In genomic region chr17:45550253-45550652, GRCm38 (mm10) we compare ENCODE assay signal across 9 mouse cellular contexts. TPM values are rescaled to one million over a fixed set of nuclear protein-coding genes. Genes with fewer than 3 reads are reported as not detected.
A peak's percentile ranks its signal among the peaks of the same experiment; 100 is the strongest.
DNase-seq lines count a peak whose midpoint lies in the region; ATAC-seq and TF ChIP-seq lines count a peak whose summit lies in the region.
"Had no signal": no experiment of that assay in that cellular context is flagged by ENCODE, and none has a peak within 500 bp of the region (broad histone marks: within the 10 kb centered on the region; RNA-seq: fewer than 3 reads in every experiment).

No protein-coding gene starts in this region.

- no peaks in the 10 kb centered on the region for H3K36me3 ChIP-seq in lung, embryonic 16.5 days (ENCODE audit: control insufficient read depth, insufficient read depth, low read length)
- H3K36me3 ChIP-seq in intestine, embryonic 15.5 days, result no peaks in the 10 kb centered on the region
- peaks cover 6% of the 10 kb centered on the region for H3K36me3 ChIP-seq in neural tube, embryonic 15.5 days

- H3K27me3 ChIP-seq in cerebellum, adult 2 months (ENCODE audit: control insufficient read depth, insufficient read depth, low read length), result no peaks in the 10 kb centered on the region
- H3K27me3 ChIP-seq in lung, embryonic 16.5 days (ENCODE audit: control insufficient read depth, insufficient read depth, low read depth, low read length), result peaks cover 49% of the 10 kb centered on the region
- H3K27me3 ChIP-seq in intestine, embryonic 15.5 days (replicated peaks), result peaks cover 40% of the 10 kb centered on the region
- peaks cover 30% of the 10 kb centered on the region for H3K27me3 ChIP-seq in neural tube, embryonic 15.5 days (replicated peaks)

- no peak overlapping the region for H3K9ac ChIP-seq in lung, embryonic 16.5 days (ENCODE audit: low read length)
- no peak overlapping the region for H3K9ac ChIP-seq in intestine, embryonic 15.5 days
- H3K9ac ChIP-seq in neural tube, embryonic 15.5 days (replicated peaks), result no peak overlapping the region

- H3K4me3 ChIP-seq in cerebellum, adult 2 months (replicated peaks; ENCODE audit: insufficient read depth, low read depth, low read length), result peak overlapping the region; percentile 38
- no peak overlapping the region for H3K4me3 ChIP-seq in lung, embryonic 16.5 days (ENCODE audit: low read length)
- peak overlapping the region; percentile 70; the same call in 1 of the 2 replicates for H3K4me3 ChIP-seq in intestine, embryonic 15.5 days (replicated peaks)
- peak overlapping the region; percentile 81 for H3K4me3 ChIP-seq in neural tube, embryonic 15.5 days (replicated peaks)

- DNase-seq in cerebellum, adult 2 months, result peak in 1 of 2 experiments; percentile 54
- no peak for DNase-seq in cerebellum, adult 18-20 months
- no peak for DNase-seq in lung, adult 18-20 months
- DNase-seq in left cerebral cortex, adult 9 months (ENCODE audit: low spot score in 2 of 2), result no peak
- DNase-seq in layer of hippocampus, adult 8-10 months (ENCODE audit: low spot score in 2 of 2), result no peak
- DNase-seq: gastrocnemius, postnatal 14 days had no signal

- peak overlapping the region; percentile 100; the same call in 1 of the 2 replicates for H3K4me2 ChIP-seq in lung, embryonic 16.5 days (ENCODE audit: low read depth, low read length)
- peak overlapping the region; percentile 94 for H3K4me2 ChIP-seq in intestine, embryonic 15.5 days (replicated peaks)
- peak overlapping the region; percentile 72 for H3K4me2 ChIP-seq in neural tube, embryonic 15.5 days

- WGBS in cerebellum, adult 2 months, result 13% methylated on average over 5 of the region's 5 CpGs
- WGBS in lung, embryonic 16.5 days, result 8% methylated on average over 5 of the region's 5 CpGs
- WGBS in intestine, embryonic 15.5 days, result 12% methylated on average over 5 of the region's 5 CpGs
- WGBS in neural tube, embryonic 15.5 days, result 37% methylated on average over 5 of the region's 5 CpGs

- peak overlapping the region; percentile 74; the same call in 1 of the 2 replicates for H3K27ac ChIP-seq in cerebellum, adult 2 months (ENCODE audit: insufficient read depth, low read length)
- H3K27ac ChIP-seq in lung, embryonic 16.5 days (ENCODE audit: low read length), result no peak overlapping the region
- H3K27ac ChIP-seq in intestine, embryonic 15.5 days, result no peak overlapping the region
- peak overlapping the region; percentile 93; the same call in 1 of the 2 replicates for H3K27ac ChIP-seq in neural tube, embryonic 15.5 days (replicated peaks)

- no peaks in the 10 kb centered on the region for H3K9me3 ChIP-seq in lung, embryonic 16.5 days (ENCODE audit: control insufficient read depth, low read length)
- no peaks in the 10 kb centered on the region for H3K9me3 ChIP-seq in intestine, embryonic 15.5 days
- H3K9me3 ChIP-seq in neural tube, embryonic 15.5 days (replicated peaks), result no peaks in the 10 kb centered on the region

- H3K4me1 ChIP-seq in cerebellum, adult 2 months (ENCODE audit: control insufficient read depth, insufficient read depth, low read length), result peaks cover 29% of the 10 kb centered on the region
- H3K4me1 ChIP-seq in lung, embryonic 16.5 days (replicated peaks; ENCODE audit: control insufficient read depth, insufficient read depth, low read length), result peaks cover 19% of the 10 kb centered on the region
- H3K4me1 ChIP-seq in intestine, embryonic 15.5 days (replicated peaks), result peaks cover 9% of the 10 kb centered on the region
- H3K4me1 ChIP-seq in neural tube, embryonic 15.5 days, result peaks cover 36% of the 10 kb centered on the region

- no peak for TF ChIP-seq CTCF in cerebellum, adult 2 months (IDR thresholded peaks at IDR 0.05; ENCODE audit: borderline replicate concordance, insufficient read depth, low read depth, low read length)

- no peak for TF ChIP-seq POLR2A in cerebellum, adult 2 months (IDR thresholded peaks at IDR 0.05; ENCODE audit: borderline replicate concordance, insufficient read depth, low read length)

- no peak for ATAC-seq in lung, embryonic 16.5 days (ENCODE audit: low read depth)
- no peak for ATAC-seq in intestine, embryonic 15.5 days
- ATAC-seq in neural tube, embryonic 15.5 days (ENCODE audit: low FRiP score), result no peak

RNA-seq across cellular contexts. Expression of gene Tmem151b, which starts 0.8 kb away (rescaled TPM):
- polyA plus RNA-seq in cerebellum, adult 2 months (2012; rRNA removed), result 125 and 130 TPM in 2 replicates
- polyA plus RNA-seq in lung, embryonic 16.5 days (2015; fragmentation: Nextera tagmentation; extraction: Ambion mirVana), result 1.2 and 1.4 TPM in 2 replicates
- 2.5 and 2.7 TPM in 2 replicates for polyA plus RNA-seq in intestine, embryonic 15.5 days (2015; fragmentation: Nextera tagmentation; extraction: Ambion mirVana)
- polyA plus RNA-seq in neural tube, embryonic 15.5 days (2015; fragmentation: Nextera tagmentation; extraction: Ambion mirVana), result 21.2 and 25.6 TPM in 2 replicates
- total RNA-seq in layer of hippocampus, adult 8-10 months (2022), result 100 to 1,000 TPM in 3 of 4 experiments, 10 to 100 TPM in 1; 91.5 to 121 (median 111) TPM

RNA-seq across cellular contexts. Expression of gene Nfkbie, which starts 5.2 kb away (rescaled TPM):
- polyA plus RNA-seq in cerebellum, adult 2 months (2012; rRNA removed), result 12.5 and 13.5 TPM in 2 replicates
- polyA plus RNA-seq in lung, embryonic 16.5 days (2015; fragmentation: Nextera tagmentation; extraction: Ambion mirVana), result 3.1 and 3.5 TPM in 2 replicates
- 4.8 and 4.9 TPM in 2 replicates for polyA plus RNA-seq in intestine, embryonic 15.5 days (2015; fragmentation: Nextera tagmentation; extraction: Ambion mirVana)
- polyA plus RNA-seq in neural tube, embryonic 15.5 days (2015; fragmentation: Nextera tagmentation; extraction: Ambion mirVana), result 4.8 and 10.1 TPM in 2 replicates
- total RNA-seq in layer of hippocampus, adult 8-10 months (2022), result 1 to 10 TPM; 2.3 to 3.3 (median 2.7) TPM

RNA-seq across cellular contexts. Expression of gene Slc35b2, which starts 13.4 kb away (rescaled TPM):
- 71.3 and 74.0 TPM in 2 replicates for polyA plus RNA-seq in cerebellum, adult 2 months (2012; rRNA removed)
- polyA plus RNA-seq in lung, embryonic 16.5 days (2015; fragmentation: Nextera tagmentation; extraction: Ambion mirVana), result 130 and 131 TPM in 2 replicates
- 124 and 128 TPM in 2 replicates for polyA plus RNA-seq in intestine, embryonic 15.5 days (2015; fragmentation: Nextera tagmentation; extraction: Ambion mirVana)
- 86.3 and 99.5 TPM in 2 replicates for polyA plus RNA-seq in neural tube, embryonic 15.5 days (2015; fragmentation: Nextera tagmentation; extraction: Ambion mirVana)
- total RNA-seq in layer of hippocampus, adult 8-10 months (2022), result 10 to 100 TPM; 26.6 to 35.6 (median 30.3) TPM

RNA-seq across cellular contexts. Expression of gene Hsp90ab1, which starts 22.8 kb away (rescaled TPM):
- polyA plus RNA-seq in cerebellum, adult 2 months (2012; rRNA removed), result 915 and 924 TPM in 2 replicates
- polyA plus RNA-seq in lung, embryonic 16.5 days (2015; fragmentation: Nextera tagmentation; extraction: Ambion mirVana), result 1,477 and 1,506 TPM in 2 replicates
- 1,578 and 1,609 TPM in 2 replicates for polyA plus RNA-seq in intestine, embryonic 15.5 days (2015; fragmentation: Nextera tagmentation; extraction: Ambion mirVana)
- polyA plus RNA-seq in neural tube, embryonic 15.5 days (2015; fragmentation: Nextera tagmentation; extraction: Ambion mirVana), result 1,466 and 1,575 TPM in 2 replicates
- total RNA-seq in layer of hippocampus, adult 8-10 months (2022), result 1,000 to 10,000 TPM; 1,566 to 2,023 (median 1,742) TPM

RNA-seq across cellular contexts. Expression of gene Tcte1, which starts 27.0 kb away (rescaled TPM):
- 0.61 and 0.74 TPM in 2 replicates for polyA plus RNA-seq in cerebellum, adult 2 months (2012; rRNA removed)
- 1.7 and 2.7 TPM in 2 replicates for polyA plus RNA-seq in lung, embryonic 16.5 days (2015; fragmentation: Nextera tagmentation; extraction: Ambion mirVana)
- polyA plus RNA-seq in intestine, embryonic 15.5 days (2015; fragmentation: Nextera tagmentation; extraction: Ambion mirVana), result 0.13 and 0.33 TPM in 2 replicates
- polyA plus RNA-seq in neural tube, embryonic 15.5 days (2015; fragmentation: Nextera tagmentation; extraction: Ambion mirVana), result 2.9 and 3.6 TPM in 2 replicates
- total RNA-seq in layer of hippocampus, adult 8-10 months (2022), result 1 to 10 TPM in 3 of 4 experiments, under 1 TPM in 1; 0.92 to 1.3 (median 1.1) TPM
- total RNA-seq: gastrocnemius, postnatal 14 days had no signal

Comparison
In these comparisons a context has a peak if more than half of its experiments do, and no peak if none do; other contexts are left out.
1. H3K27ac ChIP-seq: peak in cerebellum, adult 2 months (single experiment) and neural tube, embryonic 15.5 days (single experiment); none in lung, embryonic 16.5 days (single experiment) and intestine, embryonic 15.5 days (single experiment).
2. Peak in every context shown above with its lines, with median percentiles within 50 percentile points of each other: H3K4me2 ChIP-seq.